Mouse (Mus musculus) c-Kit-positive CD71-negative TER-119-negative erythroid progenitor cells, embryonic 14.5 days (primary cell): Measurements from ENCODE around the gene Sf3a3.
A peak's percentile ranks its signal among the peaks of the same experiment; 100 is the strongest.

Source experiments
- DNase-seq: peaks from one replicate; pipeline ENCODE4 v3.0.0-alpha.2; 2013; ENCODE audit warnings: low read depth

The Sf3a3 gene

DNA sequence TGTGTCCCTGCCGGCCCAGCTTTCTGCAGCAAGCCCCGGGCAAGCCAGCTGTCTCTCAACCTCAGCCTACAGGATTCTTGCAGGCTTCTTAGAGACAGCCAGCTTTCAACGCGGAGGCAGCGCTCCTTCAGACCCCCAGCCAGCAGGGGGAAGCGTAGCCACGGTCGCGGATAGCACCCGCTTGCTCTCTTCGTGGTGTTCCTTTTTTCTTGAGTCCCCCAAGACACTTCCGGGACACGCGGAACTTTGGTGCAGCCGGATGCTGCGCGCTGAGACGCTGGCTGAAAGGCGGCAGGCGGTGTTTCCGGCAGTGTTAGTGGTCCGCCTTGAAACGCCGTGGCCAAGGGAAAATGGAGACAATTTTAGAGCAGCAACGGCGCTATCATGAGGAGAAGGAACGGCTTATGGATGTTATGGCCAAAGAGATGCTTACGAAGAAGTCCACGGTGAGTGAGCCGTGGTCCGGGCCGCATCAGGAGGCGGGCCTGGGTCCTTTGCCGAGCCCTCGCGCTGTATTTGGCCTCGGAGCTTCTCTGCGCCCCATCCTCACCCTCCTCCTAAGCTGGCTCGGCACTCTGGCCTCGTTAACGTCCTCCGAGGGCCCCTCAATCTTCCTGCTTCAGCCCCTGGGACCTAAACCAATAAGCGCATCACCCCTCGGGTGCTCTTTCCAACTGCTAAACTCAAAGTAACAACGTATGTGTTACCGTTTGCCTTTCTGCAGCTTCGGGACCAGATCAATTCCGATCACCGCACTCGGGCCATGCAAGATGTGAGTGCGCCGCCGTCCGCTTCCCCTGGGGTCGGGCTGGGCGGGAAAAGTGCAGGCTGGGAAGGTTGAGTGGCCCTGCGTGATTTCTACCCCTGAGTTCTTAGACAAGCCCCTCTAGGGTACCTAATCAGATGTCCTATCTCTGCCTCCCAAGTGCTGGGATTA lies at the start of gene Sf3a3:
Gene Sf3a3, plus strand, starts transcription at position 232 of the 937 bp plus-strand sequence.
- peak; percentile 95 for DNase-seq

DNA sequence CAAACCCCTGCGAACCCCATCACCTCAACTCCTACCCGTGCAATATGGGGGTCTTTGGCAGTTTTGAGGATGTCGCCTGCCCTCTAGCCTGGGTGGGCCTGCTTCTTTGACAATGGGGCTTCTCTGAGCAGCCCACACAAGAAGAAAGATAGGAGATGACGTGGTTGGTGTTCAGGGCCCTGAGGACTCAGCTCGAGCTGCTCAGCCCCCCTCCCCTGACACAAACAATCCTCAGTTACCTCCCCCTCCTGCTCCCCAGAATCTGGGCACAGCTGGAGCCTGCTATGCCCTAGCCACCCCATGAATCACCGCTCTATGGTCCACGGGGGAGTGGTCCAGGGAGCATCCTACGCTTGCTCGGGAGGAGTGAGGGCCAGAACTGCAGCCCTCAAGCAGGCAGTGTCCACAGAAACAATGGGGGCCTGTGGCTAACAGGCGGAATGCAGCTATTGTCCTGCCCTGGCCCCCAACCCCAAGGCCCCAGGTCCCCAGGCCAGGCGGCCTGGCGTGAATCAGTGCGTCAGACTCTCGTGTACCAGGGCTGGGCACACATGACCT lies 47.0 kb upstream of the Sf3a3 start:
- DNase-seq, result no peak

DNA sequence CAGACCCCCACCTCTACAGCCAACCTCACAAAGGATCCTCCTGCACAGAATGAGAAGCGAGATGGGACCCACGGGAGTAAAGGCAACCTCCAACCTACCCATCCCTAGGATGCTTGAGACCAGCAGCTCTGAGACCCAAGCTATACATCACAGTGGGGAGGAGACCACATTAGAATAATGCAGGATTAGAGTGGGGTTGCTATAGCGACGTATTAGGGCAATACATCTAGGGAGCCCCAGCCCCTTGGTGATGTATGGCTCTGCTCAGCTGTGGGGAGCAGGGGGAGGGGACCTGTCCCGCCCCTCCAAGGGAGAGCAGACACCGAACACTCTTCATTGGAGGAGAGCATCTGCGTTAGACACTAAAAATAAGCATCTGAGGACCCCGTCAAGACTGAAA lies 46.5 kb upstream of the Sf3a3 start:
- DNase-seq, result no peak

DNA sequence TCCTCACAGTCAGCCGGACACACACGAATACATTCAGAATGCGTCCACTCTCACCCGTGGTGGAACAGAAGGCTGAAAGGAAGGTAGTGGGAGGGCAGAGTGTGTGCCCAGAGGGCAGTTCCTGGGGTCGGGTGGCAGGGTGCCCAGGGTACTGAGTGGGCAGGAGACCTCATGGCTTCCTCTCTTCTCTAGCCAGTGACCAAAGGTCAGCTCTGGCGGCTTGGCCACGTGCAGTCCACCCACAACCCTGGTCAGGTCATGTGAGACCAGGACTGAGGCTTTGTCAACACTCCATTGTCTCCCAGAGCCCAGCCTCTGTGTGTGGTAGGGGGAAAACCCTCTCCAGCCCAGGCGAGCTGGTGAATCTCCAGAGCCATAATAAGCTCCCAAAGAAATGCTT lies 44.3 kb upstream of the Sf3a3 start:
- no peak for DNase-seq

DNA sequence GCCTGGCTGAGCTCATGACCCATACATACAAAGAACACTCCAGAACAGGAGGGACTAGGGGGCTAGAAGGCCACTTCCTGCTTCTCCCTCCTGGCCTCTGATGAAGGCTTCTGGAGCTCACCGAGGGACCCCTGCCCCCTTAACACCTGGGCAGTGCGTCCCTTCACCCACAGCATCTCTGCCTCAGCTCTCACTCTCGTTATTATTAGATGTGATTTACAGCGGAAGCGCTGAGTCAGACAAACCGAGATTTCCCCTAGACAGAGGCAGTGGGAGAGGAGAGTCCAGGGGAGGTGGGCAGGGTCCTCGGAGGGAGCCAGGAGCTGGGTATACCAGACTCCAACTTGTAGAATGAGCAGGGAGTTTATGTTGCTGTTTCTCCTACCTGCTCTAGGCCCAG lies 43.0 kb upstream of the Sf3a3 start:
- no peak for DNase-seq

DNA sequence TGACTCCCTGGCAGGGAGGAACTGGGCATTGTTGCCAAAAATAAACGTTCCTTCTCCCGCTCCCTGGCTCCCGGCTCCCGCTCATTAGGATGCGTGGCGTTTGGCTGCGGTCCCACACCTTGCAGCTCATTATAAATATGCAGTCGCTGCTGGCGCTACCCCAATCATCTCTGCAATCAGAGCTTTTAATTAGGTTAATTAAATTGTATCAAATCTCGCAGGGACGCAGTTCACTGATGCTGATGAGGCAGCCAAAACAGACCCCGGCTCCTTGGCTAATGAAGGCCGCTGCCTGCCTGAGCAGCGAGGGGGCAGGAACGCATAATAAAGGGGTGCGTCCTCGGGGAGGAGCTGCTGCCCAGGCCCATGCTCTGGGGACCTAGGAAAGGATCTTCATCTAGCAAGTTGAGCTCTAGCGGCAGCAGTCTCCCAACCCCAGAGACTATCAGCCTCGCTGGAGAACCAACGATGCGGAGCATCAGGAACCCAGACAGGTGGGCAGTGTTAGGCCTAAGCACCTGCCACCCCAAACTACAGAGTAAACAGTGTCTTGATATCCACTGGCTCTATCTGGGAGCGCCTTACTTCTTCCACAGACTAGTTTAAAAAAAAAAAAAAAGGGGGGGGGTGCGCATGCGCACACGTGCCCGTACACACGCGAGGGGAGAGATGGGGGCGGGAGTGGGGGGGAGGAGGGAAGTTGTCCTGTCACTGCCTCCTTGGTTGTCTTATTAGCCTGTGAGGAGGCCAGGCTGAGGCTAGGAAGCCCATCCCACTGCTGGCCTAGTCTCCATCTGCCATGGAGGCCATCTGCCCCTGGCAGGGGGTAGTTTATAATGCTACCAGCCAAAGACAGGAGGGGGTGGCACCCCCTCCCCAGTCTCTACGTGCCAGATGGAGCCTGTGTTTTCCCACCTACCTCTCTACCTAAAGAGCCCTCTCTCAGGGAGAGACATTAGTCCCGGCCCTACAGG lies 41.9 kb upstream of the Sf3a3 start:
- DNase-seq, result no peak

DNA sequence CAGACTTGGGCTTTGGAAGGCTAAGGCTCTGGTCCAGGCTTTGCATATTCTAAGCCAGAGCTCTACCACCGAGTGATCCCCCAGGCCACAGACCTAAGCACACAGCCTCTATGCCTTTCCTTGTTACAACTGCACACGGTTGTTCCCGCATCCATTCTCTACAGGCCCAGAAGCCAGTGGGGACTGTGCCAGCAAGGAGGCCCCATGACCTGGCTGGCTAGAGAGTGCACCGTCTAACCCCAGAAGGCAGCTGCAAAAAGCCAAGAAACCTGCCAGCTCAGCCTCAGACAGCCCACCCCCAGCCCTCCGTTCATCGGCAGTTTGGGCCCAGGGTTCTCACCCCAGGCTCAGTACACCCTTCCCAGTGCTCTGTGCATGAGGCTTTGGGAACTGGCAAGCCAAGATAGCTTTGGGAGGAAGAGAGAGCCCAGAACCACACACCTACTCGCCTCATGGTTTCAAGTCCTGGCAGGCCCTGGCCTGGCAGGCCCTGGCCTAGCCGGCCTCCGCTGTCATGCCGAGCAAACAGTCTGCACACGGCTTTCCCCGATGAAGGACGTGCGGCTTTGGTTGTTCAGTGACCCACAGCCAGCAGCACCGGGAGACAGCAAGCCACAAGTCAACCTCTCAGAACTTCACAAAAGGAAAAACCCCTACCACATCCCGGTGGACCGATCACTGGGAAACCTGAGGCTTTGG lies 40.1 kb upstream of the Sf3a3 start:
- DNase-seq, result no peak

DNA sequence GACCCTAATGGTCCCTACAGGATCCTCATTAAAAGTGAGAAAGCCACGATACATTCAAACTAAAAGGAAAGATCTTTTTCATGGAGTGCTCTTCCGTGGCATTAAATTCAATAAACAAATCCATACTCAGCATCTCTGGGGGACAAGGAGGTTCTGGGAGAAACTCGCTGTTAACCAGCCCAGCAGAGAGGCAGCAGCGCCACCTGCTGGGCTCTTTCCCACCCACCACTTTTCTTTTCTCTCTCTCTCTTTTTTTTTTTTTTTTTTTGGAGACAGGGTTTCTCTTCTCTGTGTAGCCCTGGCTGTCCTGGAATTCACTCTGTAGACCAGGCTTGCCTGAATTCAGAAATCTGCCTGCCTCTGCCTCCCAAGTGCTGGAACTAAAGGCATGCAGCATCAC lies 39.5 kb upstream of the Sf3a3 start:
- DNase-seq, result peak; percentile 49

DNA sequence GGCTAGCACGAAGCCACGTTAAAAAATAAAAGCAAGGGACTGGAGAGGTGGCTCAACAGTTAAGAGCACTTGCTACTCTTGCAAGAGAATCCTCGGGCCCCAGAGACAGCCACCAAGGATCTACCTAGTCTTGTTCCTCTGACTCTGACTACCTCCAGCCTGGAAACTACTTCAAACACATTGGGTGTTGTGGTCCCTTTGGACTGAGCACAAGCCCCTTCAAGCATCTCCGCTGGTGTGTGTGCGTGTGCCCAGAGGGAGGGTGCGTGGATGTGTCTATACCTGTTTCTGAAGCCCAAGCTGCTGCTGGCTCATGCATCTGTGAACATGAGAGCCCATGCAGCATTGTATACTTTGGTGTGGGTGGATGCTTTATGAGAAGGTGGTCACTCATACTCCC lies 38.6 kb upstream of the Sf3a3 start:
- DNase-seq, result no peak

DNA sequence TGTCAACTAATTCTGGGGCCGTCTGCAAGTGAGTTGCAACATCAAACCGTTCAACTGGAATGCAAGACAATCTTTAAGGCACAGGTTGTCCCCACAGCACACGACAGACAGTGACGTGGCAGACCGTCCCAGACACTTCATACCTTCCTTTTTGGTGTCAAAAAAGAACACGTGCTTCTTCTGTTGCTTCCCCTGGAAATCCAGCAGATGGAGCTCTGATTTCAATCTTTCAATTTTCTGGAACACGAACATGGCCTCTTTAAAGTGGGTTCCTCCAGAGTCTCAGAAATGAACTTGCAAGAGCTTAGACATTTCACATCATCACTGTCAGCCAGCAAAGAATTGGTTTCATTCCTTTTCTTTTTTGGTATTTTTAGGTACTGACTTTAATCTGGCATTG lies 32.3 kb upstream of the Sf3a3 start:
- DNase-seq, result no peak

DNA sequence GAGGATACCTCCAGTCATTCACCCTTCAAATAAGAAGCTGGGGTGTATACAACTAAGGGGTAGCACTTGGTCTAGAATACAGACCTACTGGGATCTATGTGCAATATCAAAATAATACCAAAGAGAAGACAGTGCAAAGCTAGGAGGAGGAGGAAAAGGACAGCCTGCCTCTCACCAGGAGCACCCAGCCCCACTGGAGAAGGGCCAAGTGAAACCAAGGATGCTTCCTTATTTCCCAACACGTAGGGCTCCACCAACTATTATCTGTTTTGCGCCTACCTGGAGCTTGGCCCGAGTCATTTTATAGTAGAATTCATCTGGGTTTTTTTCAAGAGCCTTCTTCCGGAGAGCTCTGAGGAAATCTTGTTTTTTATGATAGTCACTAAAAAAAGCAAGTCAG lies 31.1 kb upstream of the Sf3a3 start:
- no peak for DNase-seq

DNA sequence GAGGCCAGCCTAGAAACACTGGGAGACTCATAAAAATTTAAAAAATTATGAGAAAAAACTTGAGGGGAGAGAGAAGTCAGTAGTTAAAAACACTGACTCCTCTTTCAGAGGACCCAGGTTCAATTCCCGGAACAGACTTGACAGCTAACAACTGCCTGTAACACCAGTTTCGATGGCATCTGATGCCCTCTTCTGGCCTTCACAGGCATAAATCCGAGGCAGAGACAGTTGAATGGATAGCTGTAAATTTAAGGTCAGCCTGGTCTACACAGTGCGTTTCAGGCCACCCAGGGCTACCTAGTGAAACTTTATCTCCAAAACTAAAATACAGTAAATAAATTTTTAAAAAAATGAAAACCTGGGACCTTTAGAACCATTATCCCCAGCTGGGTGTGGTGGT lies 29.6 kb upstream of the Sf3a3 start:
- DNase-seq, result no peak

DNA sequence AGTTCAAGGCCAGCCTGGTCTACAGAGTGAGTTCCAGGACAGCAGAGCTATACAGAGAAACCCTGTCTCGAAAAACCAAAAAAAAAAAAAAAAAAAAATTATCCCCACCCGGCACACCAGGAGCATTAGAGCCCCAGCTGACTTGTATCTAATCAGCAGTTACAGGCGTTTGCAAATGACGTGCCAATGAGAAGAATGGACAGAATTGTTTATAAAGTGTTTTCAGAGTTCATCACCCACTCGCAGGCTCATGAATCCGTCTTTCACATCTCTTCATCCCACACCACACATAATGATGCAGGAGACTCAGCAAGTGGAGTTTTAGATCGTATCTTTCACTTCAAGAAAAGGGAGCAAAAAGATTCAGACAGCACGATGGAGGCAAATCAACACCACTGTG lies 29.1 kb upstream of the Sf3a3 start:
- no peak for DNase-seq

DNA sequence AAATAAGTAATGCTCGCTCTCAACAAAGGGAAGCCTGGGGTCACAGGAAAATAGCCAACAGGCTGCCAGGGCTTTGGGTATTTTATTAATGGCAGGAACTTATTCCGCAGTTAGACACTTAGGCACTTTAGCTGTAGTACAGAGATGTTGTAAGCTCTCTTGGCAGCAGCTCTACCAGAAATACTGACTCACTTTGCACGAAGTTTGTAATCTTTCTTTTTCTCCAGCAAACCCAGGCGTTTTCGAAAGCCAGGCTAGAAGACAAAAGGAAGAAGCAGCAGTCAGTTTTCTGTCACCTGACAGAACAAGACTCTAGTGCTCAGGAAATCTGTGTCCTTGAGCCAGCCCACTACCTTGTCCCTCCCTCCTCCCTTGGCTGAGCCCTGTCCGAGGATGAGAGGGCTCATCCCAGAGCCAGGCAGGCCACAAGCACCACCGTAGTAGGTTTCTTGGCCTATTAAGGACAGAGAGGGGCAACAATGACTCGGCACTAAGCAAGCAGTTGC lies 28.6 kb upstream of the Sf3a3 start:
- no peak for DNase-seq

DNA sequence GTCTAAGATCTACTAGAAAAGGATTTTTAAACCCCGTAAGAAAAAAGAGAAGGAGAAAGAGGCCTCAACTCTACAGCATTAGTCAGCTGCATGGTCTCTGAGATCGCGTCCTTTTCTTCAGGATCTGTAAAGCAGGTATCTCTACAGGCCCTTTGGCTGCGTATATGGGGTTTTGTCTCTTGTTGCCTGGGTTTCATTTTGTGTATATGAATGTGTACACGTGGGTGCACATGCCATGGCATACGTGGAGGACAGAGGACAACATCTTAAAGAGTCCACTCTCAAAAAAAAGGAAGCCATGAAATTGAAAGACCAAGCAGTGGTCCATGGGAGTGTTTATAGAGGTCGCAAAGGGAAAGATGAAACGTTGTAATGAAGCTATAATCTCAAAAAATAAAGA lies 23.1 kb upstream of the Sf3a3 start:
- DNase-seq, result no peak

DNA sequence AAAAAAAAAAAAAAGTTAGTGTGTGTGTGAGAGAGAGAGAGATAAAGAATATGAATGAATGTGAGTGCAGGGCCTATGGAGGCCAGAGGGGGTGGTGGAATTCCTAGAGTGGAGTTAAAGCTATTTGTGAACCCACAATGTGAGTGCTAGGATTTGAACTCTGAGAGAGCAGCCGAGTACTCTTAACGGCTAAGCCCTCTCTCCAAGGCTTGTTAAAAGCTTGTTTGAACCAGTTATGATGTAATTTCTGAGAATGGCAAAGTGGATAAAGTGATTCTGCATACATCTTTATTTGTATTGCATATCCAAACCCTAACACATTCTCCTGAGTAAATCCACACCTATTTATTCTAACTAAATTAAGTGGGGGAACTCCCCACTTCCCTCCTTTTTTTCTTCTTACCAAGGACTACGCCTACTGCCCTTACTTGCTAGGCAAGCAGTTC lies 22.1 kb upstream of the Sf3a3 start:
- DNase-seq, result no peak

DNA sequence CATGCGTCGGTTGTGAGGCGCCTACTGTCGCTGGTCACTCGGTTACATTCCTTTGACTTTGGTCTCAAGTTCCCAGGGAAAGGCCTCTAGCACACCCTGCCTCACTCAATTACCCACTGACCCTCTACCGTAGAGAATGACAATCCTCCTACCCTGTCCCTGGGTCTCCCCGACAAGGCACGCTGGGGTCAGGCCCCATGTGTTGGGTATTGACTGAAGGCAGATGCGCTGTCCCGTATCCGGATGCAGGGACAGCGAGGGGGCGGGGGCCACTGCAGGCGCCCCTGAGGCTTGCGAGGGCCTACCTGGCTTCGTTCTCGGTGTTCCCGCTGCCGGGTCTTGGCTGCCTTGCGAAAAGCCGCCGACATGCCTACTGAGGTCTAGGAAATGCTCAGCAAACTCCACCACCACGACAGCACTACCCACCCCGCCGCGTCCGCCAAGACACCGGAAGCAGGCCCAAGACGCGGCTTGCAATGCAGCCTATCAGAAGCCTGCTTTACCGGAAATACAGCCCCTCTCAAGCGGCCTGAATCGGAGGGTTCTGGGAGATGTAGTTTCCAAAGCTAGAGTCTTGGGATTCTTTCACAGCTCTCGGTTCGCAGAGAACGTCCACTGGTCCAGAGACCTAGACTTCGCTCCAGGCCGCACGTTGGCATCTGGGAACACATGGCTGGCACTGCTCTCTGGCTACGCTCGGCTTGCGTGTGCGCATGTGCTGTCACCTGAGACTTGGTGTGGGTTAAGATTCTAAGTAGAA lies 21.3 kb upstream of the Sf3a3 start, which contains the start of gene Utp11:
Gene Utp11, minus strand, starts transcription at position 466 of the 760 bp plus-strand sequence.
- DNase-seq, result peak; percentile 81

DNA sequence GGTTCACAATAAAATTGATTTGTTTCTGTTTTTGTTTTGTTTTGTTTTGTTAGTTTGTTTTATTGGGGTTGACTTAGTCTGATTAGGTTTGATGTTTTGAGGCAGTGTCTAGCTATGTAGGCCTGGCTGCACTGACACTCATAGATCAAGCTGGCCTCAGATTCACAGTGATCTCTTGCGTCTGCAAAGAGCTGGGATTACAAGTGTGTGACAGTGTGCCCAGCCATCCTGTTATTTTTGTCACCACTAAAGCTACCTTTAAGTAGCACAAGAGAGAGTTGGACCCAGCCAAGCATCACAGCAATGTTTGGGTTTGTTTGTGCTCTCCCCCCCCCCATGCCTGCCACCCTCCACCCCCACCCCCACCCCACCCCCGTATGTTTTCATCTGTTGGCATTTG lies 20.0 kb upstream of the Sf3a3 start:
- no peak for DNase-seq

DNA sequence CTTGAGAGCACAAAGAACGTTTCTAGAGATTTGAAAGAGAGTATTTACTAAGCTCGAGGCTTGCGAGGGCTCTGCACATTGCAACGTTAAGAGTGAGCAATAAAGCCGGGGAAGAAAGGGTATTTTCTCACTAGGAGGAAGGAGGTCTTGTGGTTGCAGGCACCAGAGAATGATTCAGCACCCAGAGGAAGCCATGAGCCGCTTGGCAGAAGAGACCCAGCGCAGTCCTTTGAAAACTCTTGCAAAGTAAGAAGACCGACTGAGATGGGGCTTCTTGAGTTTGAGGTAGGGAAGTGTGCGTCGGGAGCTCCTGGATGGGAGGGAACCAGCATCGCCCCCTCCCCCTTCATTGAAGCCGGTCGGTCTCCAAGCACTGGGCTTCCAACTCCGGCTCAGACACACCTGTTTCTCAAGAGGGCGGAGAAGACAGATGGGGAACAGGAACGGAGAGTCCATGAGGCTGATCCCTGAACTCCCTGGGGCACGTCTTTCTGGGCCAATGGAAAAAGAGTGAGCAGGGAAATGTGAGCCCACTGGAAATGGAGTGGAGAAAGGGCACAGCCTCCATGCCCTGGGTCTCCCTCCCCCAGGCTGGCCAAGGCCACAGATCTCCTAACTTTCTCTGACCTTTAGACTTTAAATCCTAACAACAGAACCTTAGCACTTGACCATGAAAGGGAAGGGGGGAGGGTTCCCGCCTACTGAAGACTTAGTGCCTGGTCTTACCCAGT lies 18.6 kb upstream of the Sf3a3 start:
- no peak for DNase-seq

DNA sequence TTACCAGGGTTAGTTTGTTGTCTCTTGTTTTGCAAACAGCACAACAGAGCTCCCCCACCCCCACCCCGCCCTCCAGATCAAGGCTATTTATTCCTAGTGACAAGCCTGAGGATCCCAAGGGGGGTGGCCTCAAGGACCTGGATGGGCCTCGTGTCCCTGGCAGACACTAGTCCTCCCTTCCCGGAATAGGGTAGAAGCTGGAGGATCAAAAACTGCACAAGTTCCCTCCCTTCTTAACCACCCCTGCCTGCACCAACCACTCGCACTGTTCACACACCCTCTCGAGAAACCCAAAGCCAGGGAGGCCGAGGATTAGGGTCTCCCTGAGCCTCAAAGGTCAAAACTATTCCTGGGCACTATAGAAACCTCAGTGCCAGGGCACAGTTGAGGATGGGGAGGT lies 14.8 kb upstream of the Sf3a3 start:
- no peak for DNase-seq
